20 mouse cellular contexts compared by ENCODE assay signal in the genomic region with DNA sequence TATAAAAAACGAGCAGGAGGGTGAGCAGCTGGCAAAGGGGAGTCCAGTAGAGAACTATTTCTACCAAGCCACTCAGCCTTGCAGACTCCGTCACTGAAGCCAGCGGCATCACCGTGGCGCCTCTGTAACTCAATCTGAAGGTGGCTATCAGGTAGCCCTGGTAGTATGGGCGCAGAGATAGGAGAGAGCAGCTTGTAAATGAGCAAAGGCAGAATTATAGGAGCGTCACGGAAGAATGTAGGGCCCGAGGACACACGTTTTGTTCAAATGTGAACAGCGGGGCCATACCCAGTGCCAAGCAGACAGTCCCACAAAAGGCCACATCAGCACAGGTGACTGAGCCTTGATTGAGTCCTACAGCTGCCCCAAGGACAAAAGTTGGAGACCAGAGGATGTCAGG. TPM values are rescaled to one million over a fixed set of nuclear protein-coding genes. Genes with fewer than 3 reads are reported as not detected.
"Had no signal": no experiment of that assay in that cellular context is flagged by ENCODE, and none has a peak within 500 bp of the region (broad histone marks: within the 10 kb centered on the region; RNA-seq: fewer than 3 reads in every experiment).

TSS of gene Tmprss3 (minus strand) at position 101 of the 400 bp plus-strand sequence.

- H3K36me3 ChIP-seq: liver, embryonic 15.5 days; lung, embryonic 15.5 days; midbrain, embryonic 13.5 days; neural tube, embryonic 12.5 days; stomach, embryonic 15.5 days had no signal

- DNase-seq: liver, postnatal 0 days; lung, adult 2 months; lung, postnatal 14 days; lung, postnatal 36 days; right cerebral cortex, postnatal 14 days; thymus, adult 2 months; thymus, postnatal 25 days; thymus, postnatal 4 days had no signal

- H3K4me1 ChIP-seq: midbrain, embryonic 13.5 days; neural tube, embryonic 12.5 days; stomach, embryonic 15.5 days had no signal

- H3K27me3 ChIP-seq: liver, embryonic 15.5 days; lung, embryonic 15.5 days; midbrain, embryonic 13.5 days; neural tube, embryonic 12.5 days; stomach, embryonic 15.5 days had no signal

- H3K27ac ChIP-seq: liver, embryonic 15.5 days; lung, embryonic 15.5 days; macrophage; midbrain, embryonic 13.5 days; neural tube, embryonic 12.5 days; stomach, embryonic 15.5 days; stomach, postnatal 0 days had no signal

- H3K9ac ChIP-seq: liver, embryonic 15.5 days; liver, postnatal 0 days; lung, embryonic 15.5 days; midbrain, embryonic 13.5 days; neural tube, embryonic 12.5 days; stomach, embryonic 15.5 days had no signal

- H3K4me2 ChIP-seq: liver, embryonic 15.5 days; lung, embryonic 15.5 days; midbrain, embryonic 11.5 days; midbrain, embryonic 13.5 days; neural tube, embryonic 12.5 days; stomach, embryonic 15.5 days had no signal

- ATAC-seq: liver, postnatal 0 days; lung, postnatal 0 days; midbrain, embryonic 13.5 days; midbrain, embryonic 16.5 days had no signal

- H3K4me3 ChIP-seq: liver, embryonic 15.5 days; lung, embryonic 15.5 days; midbrain, embryonic 13.5 days; neural tube, embryonic 12.5 days; stomach, embryonic 15.5 days had no signal

- H3K9me3 ChIP-seq: liver, embryonic 15.5 days; lung, embryonic 15.5 days; midbrain, embryonic 13.5 days; neural tube, embryonic 12.5 days; stomach, embryonic 15.5 days had no signal

RNA-seq across cellular contexts. Expression of gene Tmprss3, which starts in this region (rescaled TPM):
- total RNA-seq: monocyte, adult 5-6 weeks had no signal
- polyA plus RNA-seq: lung, postnatal 0 days; macrophage; midbrain, embryonic 13.5 days; midbrain, embryonic 16.5 days; neural tube, embryonic 12.5 days; neural tube, embryonic 14.5 days had no signal
